Mouse (Mus musculus) kidney, postnatal 36 days (tissue): Measurements from ENCODE around the gene Rhox11.
"Not testable (repeated sequence)": the region's sequence is repeated elsewhere in the genome, so short reads cannot be mapped to it uniquely, and the experiment has no call there.

ENCODE experiments used
- DNase-seq, 2 experiments: peaks; one replicate each; pipeline ENCODE4 v3.0.0; 2021 to 2022; ENCODE audit warnings: mixed read lengths in 2 of 2

Gene Rhox11

DNA sequence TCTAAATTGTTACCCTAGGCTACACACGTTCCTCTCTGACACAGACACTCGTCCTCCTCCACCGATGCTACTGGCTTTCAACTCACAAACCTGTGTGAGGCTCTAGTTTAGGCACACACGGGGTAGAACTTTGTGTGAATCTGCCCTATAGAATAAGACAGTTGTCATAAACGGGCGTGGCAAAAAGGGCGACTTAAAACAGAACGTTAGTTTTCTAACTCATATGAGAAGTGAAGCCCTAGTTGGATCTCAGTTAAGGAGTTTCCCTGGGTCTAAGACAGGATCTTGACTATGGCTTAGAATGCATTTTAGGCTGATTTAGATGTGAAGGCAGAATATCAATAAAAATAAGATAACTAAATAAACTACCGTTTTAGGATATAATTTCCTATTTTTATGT, at the start of gene Rhox11:
Gene Rhox11, minus strand, starts transcription at position 101 of the 400 bp plus-strand sequence.
- DNase-seq, result no peak

- DNase-seq, result no peak
Measured at GRCm38 (mm10) chrX:38121478-38121877, 36.5 kb upstream of the Rhox11 start.

GRCm38 (mm10) chrX:38120982-38121381, 36.0 kb upstream of the Rhox11 start, which contains the start of gene Rhox13:
Gene Rhox13 (plus strand): TSS chrX:38121219.
- DNase-seq, result no peak

DNA sequence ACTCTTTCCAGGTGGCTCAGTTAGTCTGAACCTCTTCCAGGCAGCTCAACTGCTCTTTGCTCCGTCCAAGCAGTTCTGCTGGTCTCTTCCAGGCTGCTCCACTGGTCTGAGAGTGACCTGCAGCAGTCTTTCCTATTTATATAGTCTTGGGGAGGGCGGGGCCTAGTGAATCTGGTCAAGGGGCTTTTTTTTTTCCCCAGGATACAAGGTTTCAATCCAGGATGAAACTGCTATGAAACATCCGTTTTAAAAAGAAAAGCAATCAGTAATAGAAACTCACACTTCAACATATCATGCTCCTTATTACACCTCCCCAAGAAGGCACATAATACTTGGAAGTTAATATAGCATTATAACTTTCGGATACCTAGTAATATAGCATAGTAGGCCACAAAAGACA, 25.9 kb upstream of the Rhox11 start, which contains the start of gene Rhox12:
Gene Rhox12, minus strand, starts transcription at position 101 of the 400 bp plus-strand sequence.
- no peak for DNase-seq

GRCm38 (mm10) chrX:38084226-38084625, 715 bp downstream of the Rhox11 start:
- DNase-seq, result peak; percentile 30 to 76

- DNase-seq, result no peak
Measured at GRCm38 (mm10) chrX:38066175-38066574, 18.8 kb downstream of the Rhox11 start, which contains the start of gene Rhox10. Gene Rhox10 (plus strand): TSS chrX:38066475.

GRCm38 (mm10) chrX:38061544-38061943, 23.4 kb downstream of the Rhox11 start:
- DNase-seq, result peak in 1 of 2 experiments; percentile 37

- not testable (repeated sequence) for DNase-seq
Measured at GRCm38 (mm10) chrX:38043014-38043413, 41.9 kb downstream of the Rhox11 start, which contains the start of gene Btg1-ps2. Gene Btg1-ps2 (minus strand): TSS chrX:38043114.

DNA sequence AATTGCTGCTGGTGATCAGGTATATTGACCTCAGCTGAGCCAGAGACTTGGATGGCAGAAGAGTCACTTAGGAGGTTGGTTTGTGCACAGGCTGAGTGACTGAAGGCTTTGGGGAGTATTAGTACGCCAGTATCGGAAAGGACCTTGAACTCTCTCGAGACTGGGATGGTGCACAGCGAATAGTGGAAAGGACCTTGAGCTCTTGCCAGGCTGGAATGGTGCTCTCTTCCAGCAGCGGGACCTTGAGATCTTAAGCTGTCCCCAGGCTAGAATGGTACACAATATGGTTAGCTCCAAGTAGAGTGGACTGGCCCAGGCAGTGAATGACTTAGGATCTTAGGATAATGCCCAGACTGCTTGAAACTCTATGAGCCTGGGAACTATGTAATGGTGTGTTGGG, 45.3 kb downstream of the Rhox11 start:
- DNase-seq, result no peak

- no peak for DNase-seq
Measured at GRCm38 (mm10) chrX:38033841-38034240, 51.1 kb downstream of the Rhox11 start.
